Mouse (Mus musculus): ENCODE results near the gene Nacc2.

Nacc2 gene

DNA sequence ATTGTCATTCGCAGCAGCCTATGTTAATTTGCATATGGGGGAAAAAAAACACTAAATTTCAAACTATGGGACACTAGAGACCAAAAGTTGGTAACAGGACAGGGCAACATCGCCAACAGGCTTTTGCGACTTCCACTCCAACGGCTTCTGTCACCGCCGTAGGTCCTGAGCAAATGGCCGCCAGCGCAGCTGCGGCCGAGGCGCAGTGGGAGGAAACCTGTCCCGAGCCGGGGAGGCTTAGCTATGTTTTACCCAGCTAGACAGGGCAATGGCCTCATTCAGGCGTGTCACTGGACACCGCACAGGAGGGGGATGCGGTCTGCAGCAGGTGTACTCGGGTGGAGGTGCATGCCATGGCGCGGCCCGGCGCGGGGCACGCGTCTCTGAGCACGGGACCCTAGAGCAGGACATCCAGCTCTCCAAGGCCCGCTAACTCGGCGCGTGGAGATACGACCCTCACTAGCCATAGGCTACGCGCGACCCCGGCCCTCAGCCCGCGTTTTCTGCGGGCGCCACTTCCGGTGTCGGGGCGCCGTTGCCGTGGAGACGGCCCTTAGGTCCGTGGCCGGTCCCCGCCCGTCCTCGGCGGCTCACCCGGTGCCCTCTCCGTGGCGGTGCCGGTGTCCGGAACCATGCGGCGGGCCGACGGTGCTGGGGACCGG lies 16.7 kb upstream of the Nacc2 start:
- DNase-seq (ENCODE audit: low spot score in 2 of 2): no peak

DNA sequence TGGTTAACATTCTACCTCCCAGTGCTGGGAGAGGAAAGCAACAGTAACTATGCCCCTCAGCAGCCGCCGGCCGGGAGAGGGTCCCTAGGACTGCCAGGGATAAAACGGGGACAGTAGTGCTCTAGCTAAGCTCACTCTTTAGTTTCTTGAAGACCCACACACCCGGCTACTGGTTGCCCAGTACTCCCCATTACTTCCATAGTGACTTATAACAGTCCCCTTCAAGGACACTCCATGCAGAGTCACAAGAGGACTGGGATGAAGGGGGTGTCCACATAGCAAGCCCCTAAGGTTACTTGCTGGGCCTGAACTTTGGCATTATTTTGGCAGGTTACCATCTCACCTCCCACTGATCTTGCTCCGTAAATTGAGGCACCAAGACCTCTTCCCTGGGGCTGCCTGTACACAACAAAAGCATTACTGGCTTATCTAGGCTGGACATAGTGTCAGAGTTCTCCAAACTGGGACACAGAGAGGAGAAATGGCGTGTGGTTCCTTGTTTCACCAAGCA lies 16.1 kb upstream of the Nacc2 start:
- no peak for DNase-seq (ENCODE audit: low spot score in 2 of 2)

DNA sequence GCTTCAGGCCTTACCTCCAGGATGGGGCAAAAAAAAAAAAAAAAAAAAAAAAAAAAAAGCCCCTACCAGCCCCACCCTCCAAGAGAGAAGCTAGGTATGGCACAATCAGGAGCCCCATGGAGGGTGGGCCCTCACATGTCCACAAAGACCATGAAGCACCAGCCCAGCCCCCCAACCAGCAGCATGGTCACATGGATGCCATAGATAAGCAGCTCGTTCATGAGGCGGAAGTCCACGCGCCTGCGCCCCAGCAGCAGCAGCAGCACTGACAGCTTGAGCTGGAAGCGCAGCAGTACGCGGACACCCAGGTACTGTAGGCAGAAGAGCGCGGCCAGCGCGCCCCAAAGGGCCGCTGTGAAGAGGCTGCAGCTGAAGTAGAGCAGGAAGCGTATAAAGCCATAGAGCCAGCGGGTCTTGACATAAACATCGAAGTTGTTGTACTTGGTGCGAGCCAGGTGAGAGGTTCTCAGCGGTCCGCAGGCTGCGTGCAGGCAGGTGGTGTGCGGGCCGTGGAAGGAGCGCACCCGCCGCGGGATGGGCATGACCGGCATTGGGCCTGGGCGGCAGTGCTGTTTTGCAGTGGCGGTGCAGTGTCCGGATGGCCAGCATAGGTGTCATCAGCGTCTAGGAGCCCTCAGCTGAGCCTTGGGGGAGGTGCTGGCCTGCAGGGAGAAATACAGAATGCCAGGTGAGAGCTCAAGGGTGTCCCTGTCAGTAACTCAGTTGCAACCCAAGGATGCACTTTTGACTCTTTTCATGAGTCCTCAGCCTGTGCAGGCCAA lies 15.4 kb upstream of the Nacc2 start:
- no peak for DNase-seq (ENCODE audit: low spot score in 2 of 2)

DNA sequence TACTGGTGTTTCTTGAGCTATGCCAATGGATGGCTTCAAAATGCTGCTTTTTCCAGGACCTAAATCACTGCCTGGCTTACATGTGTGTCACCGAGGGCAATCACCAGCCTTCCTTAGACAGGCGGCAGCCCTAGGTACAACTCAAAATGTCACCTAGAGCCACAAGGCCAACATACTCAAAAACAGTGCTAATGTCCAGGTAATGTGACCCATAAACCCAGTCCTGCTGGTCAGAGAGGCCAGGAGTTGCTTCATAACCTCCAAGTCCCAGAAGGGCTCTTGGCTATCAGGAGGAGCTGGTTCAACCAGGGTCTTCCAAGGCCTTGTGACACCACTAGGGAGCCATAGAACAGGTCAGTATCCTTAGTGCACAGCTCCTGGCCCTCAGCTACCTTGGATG lies 11.6 kb upstream of the Nacc2 start:
- no peak for DNase-seq (ENCODE audit: low spot score in 2 of 2)

DNA sequence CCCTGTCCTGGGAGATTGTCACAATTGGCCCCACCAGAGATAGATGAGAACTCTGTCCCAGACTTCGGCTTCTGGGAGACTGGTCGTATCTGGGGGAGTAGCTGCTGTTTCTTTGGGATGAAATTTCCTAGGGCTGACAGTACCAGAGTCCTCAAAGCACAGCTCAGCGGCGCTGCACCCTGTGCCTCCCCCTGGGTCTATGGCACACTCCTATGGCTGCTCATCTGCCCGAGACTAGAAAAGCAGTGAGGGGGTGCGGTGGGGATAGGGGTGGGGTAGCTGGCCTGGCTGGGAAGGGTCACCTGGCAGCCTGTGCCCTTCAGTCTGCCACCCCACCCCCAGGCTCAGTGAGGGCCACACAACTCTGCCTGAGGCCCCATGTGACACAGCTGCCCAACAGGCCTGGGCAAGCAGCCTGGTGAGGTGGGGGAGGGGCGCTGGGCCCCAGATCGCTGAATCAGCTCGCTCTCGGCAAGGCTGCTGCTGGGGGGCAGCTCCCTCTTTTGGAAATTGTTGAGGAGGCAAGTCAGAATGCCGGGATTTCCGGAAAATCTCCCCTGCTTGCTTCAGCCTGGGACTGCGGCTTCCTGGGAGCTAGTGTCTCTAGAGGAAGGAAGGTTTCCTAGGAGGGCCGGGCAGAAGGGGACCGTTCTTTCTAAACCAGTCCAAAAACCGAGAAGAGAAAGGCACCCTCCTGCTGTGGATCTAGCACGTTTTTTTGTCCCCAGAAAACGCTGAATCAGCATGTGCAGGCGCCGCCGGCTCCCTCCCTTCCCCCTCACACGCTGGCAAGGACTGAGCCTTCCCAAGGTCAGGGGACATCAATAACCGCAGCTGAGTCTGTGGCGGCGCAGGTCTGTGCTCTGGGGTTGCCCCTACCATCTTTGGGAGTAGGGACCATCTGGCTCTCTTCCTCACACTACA lies 9.9 kb upstream of the Nacc2 start:
- peak; percentile 87 to 91 for DNase-seq (ENCODE audit: low spot score in 2 of 2)

DNA sequence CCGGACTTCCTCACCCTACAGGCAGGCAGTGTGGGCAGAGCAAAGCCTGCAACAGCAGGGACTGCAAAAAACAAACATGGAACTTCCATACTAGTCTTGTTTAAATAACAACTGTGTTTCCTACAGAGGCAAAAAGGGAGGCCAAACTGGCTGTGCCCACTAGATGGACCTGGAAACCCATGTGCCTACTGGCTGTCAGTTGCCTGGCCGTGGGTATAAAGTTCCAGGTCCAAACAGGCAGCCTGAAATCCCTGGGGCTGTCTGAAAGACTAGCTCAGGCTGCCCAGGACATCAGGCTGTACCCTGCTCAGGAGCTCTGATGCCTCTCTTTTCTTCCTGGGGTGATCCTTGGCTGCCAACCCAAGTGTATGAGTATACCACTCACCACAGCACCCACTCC lies 8.3 kb upstream of the Nacc2 start:
- no peak for DNase-seq (ENCODE audit: low spot score in 2 of 2)

DNA sequence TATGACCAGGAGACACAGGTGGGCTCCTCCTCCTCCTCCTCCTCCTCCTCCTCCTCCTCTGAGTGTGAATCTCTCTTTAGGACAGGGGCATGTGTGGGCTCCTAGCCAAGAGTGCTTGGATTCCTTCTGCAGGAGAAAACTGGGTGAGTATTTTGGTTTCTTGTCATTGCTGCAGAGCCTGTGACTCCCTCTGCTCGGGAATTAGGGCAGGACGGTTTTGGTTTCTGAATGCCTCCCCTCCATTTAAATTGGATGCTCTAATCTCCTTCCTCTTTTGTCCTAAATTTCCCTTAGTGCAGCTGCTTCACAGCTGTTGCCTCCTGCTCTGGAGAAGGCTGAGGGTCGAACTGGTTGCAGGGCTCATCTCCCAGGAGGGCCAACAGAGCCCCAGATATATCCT lies 6.9 kb upstream of the Nacc2 start:
- no peak for DNase-seq (ENCODE audit: low spot score in 2 of 2)

DNA sequence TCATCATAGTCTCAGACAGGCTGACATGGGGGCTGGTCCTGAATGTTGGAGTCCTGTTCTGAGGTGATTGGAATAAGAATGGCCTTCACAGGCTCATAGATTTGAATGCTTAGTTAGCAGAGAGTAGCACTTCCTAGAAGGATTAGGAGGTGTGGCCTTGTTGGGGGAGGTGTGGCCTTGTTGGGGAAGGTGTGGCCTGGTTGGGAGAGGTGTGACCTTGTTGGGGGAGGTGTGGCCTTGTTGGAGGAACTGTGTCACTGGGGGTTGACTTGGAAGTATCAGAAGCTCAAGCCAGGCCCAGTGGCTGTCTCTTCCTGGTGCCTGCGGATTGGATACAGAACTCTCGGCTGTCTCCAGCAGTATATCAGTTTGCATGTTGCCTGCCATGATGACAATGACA lies 6.3 kb upstream of the Nacc2 start:
- DNase-seq (ENCODE audit: low spot score in 2 of 2): no peak

DNA sequence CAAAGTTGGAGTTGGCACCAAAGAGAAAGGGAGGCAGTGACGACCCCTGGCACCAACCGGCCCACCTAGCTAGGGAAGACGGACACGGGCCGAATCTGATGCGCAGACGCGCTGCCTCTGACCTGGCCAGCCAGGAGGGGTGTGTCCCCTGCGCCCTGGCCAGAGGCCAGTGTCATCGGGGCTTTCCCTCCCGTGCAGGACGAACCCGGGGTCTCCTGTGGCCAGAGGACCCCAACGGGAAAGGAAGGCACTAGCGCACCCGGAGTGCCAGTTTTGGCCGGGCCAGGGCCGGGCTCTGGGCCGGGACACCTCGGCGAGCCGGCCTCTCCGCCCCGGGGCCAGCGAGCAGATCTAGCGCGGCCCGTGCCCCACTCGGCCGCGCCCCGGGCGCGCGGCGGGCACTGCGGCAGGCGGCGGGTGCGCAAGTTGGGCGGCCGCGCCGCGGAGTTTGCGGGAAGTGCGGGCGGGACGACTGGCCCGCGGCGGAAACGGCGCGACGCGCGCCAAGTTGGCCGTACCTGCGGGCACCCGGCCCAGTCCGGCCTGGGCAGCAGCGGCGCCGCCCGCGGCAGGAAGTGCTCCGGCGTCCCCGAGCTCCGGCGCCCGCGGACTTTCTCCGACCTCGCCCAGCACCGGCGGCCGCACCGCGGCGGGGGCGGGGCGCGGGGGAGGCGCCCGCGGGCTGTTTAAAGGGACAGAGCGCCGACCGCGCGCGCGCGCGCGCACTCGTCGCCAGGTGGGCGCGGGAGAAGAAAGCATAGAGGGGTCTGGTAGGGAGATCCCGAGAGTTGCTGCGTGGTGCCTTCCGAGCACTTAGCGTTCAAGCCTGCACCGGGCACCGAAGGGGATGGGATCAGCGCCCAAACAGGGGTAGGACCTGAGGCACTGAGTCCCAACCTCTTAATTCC lies 595 bp downstream of the Nacc2 start:
- DNase-seq (ENCODE audit: low spot score in 2 of 2): peak; percentile 60 to 69

DNA sequence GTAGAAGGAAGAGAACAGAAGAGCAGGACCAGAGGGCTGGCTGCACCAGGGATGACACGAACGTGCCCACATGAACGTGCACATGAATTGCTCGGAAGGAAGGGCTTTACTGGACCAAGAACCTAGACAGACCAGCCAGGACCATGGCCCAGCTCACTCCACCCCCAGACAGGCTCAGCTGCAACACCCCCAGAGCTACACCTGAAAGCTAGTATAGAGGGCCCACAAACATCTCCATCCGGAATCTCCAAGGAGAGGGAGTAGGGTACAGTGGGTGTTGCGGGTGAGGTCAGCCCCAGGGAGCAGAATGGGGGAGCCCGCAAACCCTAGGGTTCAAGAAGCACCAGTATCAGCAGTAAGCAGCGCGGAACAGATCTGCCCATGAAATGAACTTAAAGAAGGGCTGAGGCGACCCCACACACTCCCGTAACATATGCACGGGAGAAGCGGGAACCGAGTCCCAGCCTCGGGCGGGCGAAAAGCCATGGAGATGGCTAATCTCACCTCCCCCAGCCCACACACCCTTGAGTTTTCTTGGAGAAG lies 1.4 kb downstream of the Nacc2 start:
- no peak for DNase-seq (ENCODE audit: low spot score in 2 of 2)

DNA sequence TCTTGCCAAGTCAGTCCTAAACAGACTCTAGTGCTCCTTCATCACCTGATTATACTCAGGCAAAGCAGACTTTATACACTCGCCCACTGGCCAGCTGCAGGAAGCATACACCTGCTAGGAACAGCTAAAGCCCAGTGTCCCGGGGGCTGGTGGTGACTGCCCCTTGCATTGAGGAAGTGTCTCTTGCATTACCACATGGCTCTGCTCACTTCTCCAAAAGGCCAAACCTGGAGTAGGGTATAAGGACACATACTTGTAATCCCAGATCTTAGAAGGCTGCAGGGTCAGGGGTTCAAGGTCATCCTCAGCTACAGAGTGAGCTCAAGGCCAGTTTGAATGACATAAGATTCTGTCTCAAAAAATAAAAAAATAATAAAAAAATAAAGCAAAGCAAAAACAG lies 3.4 kb downstream of the Nacc2 start:
- no peak for DNase-seq (ENCODE audit: low spot score in 2 of 2)

DNA sequence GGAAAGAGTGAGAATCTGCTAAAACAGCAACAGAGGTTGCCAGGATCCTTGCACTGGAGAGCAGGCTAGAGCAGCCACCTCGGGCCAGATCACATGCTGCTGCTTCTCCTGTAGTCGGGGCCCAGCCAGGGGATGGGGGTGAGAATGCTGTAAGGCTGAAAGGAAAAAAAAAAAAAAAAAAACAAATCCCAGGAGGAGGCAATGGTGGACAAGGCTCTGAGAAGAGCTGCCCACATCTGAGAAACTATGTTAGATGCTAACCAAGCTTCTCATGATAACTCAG lies 3.8 kb downstream of the Nacc2 start:
- no peak for DNase-seq (ENCODE audit: low spot score in 2 of 2)

DNA sequence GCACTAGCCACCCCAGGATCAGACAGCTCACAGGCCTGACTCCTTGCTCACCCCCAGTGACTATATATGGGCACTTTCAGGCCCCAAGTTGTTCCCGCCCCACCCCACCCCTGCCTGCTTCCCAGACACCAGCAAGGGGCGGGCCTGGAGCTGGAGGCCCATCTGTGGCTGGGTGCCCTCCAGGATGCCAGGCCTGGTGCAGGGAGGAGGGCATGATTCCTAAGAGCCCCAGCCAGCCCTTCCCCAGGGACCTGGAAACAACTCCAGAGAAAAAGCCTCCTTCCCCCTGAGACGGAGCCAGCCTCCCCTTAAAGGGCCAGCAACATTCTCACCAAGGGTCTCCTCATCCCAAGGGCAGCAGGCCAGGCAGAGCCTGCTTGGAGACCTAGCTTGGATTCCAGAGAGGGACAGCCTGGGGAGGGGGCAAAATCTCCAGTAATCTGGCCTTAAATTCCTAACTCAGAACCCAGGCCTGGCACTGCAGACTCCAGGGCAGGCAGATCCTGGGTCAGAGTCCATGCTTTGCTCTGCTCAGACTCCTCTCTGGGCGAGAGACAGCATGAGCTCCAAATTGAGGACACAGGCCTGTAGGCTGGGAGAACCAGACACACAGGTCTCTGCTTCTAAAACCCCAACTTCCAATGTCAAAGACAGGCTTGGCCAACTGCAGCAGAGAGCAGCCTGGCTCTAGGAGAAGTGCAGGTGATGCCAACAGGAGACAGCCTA lies 4.3 kb downstream of the Nacc2 start:
- DNase-seq (ENCODE audit: low spot score in 2 of 2): peak in 1 of 2 experiments; percentile 53

DNA sequence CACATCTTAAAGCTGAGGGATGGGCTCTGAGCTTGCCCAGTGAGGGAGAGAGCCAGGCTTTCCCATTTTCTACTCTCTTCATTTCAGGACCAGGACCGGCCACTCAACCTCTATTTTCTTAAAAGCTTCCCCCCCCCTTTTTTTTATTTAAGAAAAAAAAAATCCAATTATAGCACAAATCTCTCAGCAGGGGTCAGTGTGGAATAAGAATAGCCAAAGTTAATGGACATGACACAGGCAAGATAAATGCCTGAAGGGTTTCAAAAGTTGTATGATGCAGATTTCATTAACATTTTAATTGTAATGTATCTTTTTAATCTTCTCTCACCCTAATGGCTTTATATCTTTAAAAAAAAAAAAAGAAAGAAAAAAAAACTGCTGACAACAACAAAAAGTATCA lies 5.4 kb downstream of the Nacc2 start:
- no peak for DNase-seq (ENCODE audit: low spot score in 2 of 2)

DNA sequence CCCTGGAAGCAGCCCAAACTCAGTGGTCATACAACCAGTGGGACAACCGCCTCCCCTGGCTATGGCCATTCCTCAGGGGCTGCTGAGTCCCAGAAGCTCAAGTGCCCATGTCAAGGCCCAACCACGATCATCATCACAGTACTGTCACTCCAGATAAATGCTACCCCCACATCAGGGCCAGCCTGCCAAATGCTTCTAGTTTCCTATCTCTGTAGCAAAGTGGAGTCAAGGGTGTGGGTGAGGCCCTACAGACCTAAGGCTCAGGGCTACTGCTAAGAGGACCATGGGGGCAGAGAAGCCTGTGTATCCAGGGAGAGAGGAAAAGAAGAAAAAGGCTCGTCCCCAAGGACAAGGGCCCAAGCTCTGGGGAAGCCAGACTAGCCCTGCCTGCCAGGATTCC lies 6.5 kb downstream of the Nacc2 start:
- DNase-seq (ENCODE audit: low spot score in 2 of 2): no peak

DNA sequence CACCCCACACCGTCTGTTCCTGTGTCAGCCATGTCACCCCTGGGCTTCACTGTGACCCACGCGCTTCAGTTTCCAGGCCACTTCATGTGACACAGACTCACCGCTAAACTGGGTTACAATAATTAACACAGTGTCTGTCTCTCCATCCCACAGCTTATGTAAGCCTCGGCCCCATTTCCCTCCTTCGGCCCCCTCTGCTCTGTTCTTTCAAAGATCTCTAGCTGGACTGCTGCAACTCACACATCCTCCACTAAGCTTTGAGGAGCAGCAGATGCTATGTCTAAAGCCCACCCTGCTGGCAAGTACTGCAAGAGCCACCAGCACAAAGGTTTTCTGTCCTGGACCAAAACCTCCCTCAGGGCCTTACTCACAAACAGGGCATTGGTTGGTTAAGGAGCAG lies 7.8 kb downstream of the Nacc2 start:
- DNase-seq (ENCODE audit: low spot score in 2 of 2): no peak

DNA sequence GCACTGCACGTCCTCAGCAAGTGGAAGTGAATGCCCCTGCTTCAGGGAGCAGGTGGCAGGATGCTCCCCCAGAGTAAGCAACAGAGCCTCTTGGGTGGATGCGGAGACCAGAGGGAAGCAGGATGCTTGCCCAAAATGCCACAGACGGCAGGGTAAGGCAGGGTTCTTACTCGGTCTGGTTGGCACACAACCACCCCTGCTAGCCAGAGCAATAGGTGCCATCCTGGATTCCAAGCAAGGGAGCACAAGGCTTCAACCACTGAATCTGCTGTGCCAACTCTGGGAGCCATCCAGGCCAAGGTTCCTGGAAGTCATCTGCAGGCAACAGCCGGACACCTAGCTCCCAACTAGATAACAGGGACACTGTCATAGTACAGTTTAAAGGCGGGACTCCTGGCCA lies 14.8 kb downstream of the Nacc2 start:
- no peak for DNase-seq (ENCODE audit: low spot score in 2 of 2)

DNA sequence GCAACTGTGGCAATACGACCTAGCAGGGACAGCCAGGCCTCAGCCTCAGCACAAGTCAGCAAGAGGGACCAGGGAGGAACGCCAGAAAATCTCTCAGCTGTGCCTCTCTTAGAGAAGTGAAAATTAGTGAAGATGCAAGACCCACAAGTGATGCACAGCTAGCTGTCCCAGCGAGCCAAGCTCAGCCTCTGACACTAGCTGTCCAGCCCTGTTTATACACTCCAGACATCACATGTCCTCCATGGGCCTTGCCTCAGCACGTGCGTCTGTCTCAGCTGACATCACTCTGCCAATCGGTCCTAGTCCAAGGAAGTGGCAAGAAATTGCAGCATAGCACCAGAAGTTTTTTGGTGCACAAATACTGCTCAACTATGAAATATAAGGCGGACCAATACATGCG lies 16.0 kb downstream of the Nacc2 start:
- no peak for DNase-seq (ENCODE audit: low spot score in 2 of 2)

DNA sequence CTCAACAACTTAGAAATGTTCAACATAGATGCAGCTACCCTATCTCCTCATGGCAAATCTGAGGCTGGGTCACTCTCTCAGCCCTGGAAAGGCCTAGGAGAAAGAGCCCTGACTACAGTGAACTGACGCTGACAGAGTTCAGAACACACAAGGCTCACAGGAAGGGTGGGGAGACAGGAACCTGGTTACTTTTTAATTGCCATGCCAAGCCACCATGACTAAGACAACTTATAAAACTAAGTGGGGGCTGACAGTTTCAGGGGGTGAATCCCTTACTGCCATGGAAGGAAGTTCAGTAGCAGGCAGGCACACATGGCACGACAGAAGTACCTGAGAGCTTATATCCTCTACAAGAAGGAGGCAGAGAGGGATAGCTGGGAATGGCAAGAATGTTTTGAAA lies 16.8 kb downstream of the Nacc2 start:
- DNase-seq (ENCODE audit: low spot score in 2 of 2): no peak

DNA sequence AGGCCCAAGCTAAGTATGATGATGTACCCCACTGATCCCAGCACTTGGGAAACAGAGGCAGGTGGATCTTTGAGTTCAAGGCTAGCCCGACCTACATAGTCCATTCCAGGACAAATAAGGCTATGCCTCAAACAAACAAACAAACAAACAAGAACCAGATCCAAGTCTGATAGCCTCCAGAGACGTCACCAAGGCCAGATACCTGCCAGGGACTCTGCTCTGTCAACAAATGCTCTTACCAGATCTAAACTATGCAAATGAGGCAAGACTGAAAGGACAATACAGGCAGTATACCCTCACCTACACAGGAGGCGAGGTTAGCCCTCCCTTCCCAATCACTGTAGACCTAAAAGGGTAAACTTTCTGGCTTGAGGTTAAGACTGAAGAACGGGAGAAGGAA lies 22.7 kb downstream of the Nacc2 start:
- DNase-seq (ENCODE audit: low spot score in 2 of 2): no peak

DNA sequence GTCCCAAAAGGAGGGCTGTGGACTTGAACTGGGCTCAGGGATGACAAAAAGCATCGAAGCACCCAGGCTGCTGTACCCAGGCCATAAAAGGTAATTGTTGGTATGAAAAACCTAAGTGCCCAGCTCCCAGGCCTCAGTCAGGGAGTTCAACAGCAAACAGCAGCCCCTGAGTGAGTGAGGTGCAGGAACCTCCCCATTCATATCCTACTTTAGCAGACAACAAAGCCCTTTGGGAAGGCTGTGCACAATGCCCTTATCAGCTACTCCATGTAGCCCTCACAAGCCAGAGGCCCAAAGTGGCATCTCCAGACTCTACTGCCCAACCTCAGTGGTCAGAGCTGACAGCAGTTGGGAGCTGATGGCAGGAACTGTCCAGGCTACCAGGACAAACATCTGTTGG lies 23.2 kb downstream of the Nacc2 start:
- DNase-seq (ENCODE audit: low spot score in 2 of 2): no peak
